Mouse (Mus musculus) naive thymus-derived CD4-positive, alpha-beta T cell, adult 2 months (primary cell): ENCODE measurements around the gene Amn1.
"Not testable (repeated sequence)": the region's sequence is repeated elsewhere in the genome, so short reads cannot be mapped to it uniquely, and the experiment has no call there.

Experiments
- DNase-seq: peaks from one replicate; pipeline ENCODE4 v3.0.0-alpha.2; 2011; ENCODE audit warnings: low read depth

Amn1 gene

GRCm38 (mm10) chr6:149188041-149188924 lies at the start of gene Amn1:
Gene Amn1 (minus strand): TSS chr6:149188712.
- peak; percentile 96 for DNase-seq

DNA sequence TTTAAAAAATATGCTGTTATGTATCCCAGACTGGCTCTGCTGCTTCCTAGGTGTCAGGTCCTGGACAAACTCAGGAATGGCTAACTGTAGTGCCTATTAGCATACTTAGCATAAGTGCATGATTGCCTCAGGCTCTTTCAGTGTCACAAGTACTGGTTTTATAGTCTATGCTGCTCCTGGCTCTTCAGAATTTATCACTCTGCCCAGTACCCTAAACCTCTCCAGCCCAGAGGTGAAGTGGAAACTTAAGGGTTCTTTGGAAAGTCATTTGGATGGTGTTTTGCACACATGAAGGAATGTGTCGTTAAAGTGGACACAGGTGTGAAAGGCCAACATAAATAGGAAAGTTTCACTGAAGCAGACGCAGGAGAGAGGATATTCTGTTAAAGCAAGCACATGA lies 48.3 kb upstream of the Amn1 start:
- DNase-seq = no peak

DNA sequence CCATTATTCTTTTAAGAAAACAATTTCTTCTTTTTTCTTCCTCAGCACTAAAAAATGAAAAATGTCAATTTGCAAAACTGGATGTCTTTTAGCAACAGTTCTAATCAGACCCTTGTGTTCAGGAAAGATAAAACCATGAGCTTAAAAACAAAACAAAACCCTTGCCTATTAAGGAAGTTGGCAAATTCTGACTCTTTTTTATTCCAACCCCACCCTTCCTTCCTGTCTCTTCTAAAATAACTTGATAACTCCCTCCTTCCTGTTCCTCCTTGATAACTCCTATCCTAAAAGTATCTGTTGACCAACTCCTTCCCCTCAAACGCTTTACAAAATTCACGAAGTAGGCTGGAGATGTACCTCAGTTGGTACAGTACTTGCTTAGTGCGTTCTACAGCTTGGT lies 45.4 kb upstream of the Amn1 start:
- DNase-seq = no peak

DNA sequence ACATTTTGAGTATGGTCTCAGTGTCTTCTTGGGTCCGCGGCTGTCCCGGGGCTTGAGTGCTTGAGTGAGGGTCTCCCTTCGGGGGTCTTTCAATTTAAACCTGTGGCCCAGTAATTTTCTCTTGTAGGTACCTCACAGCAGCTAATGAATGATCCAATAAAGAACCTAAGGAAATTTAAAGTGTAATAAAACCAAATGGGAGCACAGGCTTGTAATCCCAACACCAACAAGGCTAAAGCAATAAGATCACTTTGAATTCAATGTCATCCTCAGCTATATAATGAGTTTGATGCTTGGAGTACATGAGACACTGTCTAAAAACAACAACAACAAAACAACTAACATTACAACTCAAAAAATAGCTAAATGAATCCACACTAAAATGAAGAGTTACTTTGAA lies 36.2 kb upstream of the Amn1 start:
- no peak for DNase-seq

GRCm38 (mm10) chr6:149221296-149221695 lies 32.8 kb upstream of the Amn1 start:
- no peak for DNase-seq

GRCm38 (mm10) chr6:149198572-149198971 lies 10.1 kb upstream of the Amn1 start:
- DNase-seq = no peak

DNA sequence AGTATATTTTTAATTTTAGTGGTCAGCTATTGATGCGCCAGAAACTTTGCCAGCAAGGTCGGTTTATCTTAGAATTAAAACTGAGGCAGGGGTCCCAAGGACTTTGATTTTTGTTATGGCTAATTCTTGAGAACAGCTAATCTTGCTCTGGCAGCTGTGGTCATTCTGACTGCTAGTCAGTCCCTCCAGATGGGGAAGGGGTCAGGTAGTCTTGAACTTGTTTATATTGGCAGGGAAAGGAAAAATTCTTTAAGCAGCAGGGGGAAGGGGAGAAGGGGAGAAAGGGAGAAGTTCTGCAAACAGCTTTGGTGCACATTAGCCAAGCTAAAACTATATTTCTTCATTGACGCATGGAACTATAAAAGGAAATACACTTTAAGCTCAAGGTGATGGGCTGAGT lies 8.6 kb upstream of the Amn1 start:
- no peak for DNase-seq

- DNase-seq = peak; percentile 67
These were observed 4.9 kb upstream of the Amn1 start for GRCm38 (mm10) chr6:149193276-149193905.

GRCm38 (mm10) chr6:149191951-149192350 lies 3.4 kb upstream of the Amn1 start:
- not testable (repeated sequence) for DNase-seq

DNA sequence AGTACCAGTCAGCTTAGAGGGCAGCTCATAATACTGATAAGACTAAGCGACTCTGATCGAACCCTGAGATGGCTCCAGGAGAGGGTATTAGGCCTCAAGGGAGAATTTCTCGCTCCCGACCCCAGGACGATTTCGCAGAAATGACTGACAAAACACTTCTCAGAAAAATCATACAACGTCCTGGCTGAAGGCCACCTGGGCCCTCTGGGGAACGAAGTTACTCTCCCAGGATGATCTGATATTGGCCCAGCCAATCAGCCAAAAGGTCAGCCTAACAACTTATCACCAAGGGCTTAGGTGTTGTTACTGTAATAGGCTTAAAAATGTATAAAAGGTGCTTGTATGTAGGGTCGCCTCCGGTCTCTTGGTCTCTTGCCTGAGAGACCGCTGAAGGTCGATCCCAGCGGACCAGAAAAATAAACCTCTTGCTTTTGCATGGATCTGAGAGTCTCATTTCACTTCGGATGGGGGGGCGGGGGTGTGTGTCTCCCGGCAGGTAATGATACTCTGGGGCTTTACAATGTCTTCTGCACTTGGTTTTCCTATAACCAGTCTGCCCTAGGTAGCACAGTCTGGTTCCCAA lies 919 bp upstream of the Amn1 start:
- DNase-seq = no peak

DNA sequence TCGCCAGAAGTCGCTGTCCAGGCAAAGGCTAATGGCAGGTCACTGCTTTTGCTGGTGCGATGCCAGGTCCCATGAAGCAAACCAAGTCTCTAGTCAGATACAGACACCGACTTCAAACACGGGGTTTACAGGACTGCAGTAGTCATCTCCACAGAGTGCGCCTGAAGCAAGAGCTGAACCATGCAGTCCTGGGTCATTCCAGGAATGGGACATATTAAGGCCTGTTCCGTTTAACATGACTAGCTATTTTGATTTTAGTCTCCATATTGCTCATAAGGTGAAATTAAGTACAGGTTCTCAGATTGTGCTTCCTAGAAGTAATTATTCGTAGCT lies 379 bp upstream of the Amn1 start:
- DNase-seq = no peak

DNA sequence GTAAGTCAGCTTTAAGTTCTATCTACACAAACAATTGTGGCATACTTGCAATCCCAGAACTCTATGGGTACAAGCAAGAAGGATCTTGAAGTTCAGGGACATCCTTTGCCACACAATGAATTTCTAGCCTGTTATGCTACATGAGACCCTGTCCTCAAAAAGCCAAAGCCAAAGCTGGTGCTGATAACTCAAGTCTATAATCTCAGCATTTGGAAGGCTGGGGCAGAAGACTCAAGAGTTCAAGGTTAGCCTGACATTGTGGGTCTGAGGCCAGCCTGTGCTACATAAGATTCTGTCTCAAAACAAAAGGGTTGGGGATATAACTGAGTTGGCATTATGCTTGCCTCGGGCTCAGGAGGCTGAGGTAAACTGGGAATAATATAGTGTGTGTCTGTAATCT lies 1.1 kb downstream of the Amn1 start:
- no peak for DNase-seq

DNA sequence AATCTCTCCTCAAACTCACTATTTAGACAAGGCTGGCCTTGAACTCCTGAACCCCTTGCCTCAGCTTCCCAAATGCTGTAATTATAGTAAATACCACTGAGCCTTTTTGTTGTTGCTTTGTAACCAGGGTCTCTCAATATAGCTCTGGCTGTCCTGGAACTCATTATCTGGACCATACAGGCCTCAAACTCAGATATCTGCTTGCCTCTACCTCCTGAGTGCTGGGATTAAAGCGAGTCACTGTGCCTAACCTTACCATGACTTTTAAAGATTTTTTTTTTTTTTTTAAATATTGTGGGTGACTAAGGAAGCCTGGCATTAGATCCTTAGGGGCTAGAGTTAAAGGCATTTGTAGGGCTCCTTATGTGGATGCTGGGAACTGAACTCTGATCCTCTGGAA lies 4.5 kb downstream of the Amn1 start:
- no peak for DNase-seq

- no peak for DNase-seq
These were observed 9.4 kb downstream of the Amn1 start for GRCm38 (mm10) chr6:149179064-149179463.

GRCm38 (mm10) chr6:149174932-149175570 lies 13.5 kb downstream of the Amn1 start:
- no peak for DNase-seq

DNA sequence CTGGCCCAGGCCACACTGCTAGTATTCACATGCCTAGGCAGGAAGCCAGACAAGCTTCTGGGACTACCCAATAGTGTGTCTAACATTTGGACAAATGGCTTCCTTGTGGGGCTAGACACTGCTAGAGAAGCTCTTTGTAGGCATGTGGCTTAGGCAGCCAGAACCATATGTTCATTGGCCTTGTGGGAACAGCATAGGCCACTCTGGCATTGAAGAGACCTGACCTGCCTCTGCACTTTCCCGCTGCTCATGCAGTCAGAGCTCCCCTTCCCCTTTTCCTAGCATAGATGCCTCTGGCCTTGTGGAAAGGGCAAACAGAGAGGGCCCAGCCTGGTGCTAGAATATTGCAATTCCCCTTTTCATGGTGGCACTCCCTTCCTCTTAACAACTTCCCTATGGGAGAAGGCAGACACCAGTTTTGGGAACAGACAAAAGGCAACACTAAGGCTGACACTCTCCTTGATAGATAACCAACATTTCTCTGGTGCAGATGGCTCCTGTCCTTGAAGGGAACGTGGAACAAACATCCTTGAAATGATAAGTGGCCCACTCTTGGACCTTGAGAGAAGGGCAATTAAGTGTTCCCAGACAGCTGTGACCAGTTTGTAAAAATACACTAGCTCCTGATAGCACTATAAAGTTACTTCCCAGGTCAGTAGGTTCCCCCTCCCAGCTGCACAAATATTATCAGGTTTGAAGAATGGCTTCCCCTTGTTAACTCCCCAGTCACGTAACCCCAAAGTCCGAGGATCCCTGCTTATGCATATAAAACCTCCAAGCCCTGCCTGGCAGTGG lies 14.5 kb downstream of the Amn1 start:
- no peak for DNase-seq

GRCm38 (mm10) chr6:149169965-149170364 lies 18.5 kb downstream of the Amn1 start:
- not testable (repeated sequence) for DNase-seq

DNA sequence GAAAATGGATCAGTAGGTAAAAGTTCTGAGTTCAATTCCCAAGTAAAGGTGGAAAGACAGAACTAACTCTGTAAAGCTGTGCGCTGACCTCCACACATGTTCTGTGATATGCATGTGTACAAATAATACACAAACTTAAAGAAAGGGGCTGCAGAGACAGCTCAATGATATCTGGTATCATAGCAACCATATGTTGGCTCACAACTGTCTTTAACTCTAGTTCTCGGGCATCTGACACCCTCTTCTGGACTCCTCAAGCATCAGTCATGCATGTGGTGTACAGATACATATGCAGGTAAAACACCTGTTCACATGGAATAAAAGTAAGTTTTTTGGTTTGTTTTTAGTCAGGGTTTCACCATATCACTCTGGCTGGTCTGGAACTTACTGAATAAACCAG lies 20.1 kb downstream of the Amn1 start:
- DNase-seq = no peak

DNA sequence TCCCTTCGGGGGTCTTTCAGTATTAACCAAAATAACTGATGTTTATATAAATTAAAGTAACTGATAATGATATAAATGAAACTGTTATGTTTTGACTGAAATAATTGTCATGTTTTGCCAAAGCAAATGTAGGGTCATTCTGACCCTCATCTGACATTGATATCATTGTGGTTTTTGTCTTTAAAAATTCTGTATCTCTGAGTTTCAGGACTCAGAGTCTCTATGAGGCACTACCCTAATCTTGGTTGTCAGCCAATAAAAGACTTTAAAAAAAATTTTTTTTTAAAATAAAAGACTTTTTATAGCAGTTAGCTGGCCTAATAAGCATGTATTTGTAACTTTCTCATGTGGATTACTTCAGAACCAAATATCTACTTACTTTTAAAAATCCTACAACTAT lies 20.8 kb downstream of the Amn1 start:
- DNase-seq = no peak

GRCm38 (mm10) chr6:149167038-149167437 lies 21.5 kb downstream of the Amn1 start:
- DNase-seq = not testable (repeated sequence)

- no peak for DNase-seq
These were observed 33.3 kb downstream of the Amn1 start for GRCm38 (mm10) chr6:149155031-149155841.
